Mouse (Mus musculus): Measurements from ENCODE around the gene Cplx3.

- TF ChIP-seq EP300 (IDR thresholded peaks at IDR 0.05; ENCODE audit: low read depth): no peak
- peak; percentile 32; the same call in 1 of the 2 replicates for TF ChIP-seq CTCF (IDR thresholded peaks at IDR 0.05; ENCODE audit: low read depth)
These were observed 15.4 kb downstream of the Cplx3 start for GRCm38 (mm10) chr9:57590726-57591125.
